Mouse (Mus musculus) heart, embryonic 13.5 days (tissue): ENCODE measurements around the gene H2-M1. TPM values are rescaled to one million over a fixed set of nuclear protein-coding genes. Genes with fewer than 3 reads are reported as not detected.

Experiments used
- ATAC-seq: fragments of 200-750 bp; cut with Nextera tagmentation; 2 replicates; pipeline ENCODE4 v1.8.0; 2017; ENCODE audit warnings: moderate TSS enrichment; ENCODE audit not compliant: insufficient number of reproducible peaks, low FRiP score, low TSS enrichment; ENCODE audit errors: extremely low read depth
- H3K27ac ChIP-seq: fragments of 300-500 bp; sonication (generic); replicated peaks from 2 replicates; pipeline ENCODE4 v1.5.1; 2015; ENCODE audit warnings: moderate library complexity, mild to moderate bottlenecking, inconsistent platforms
- H3K27me3 ChIP-seq: fragments of 300-500 bp; sonication (generic); replicated peaks from 2 replicates; pipeline ENCODE4 v1.6.1; 2015; ENCODE audit warnings: mild to moderate bottlenecking, inconsistent platforms
- H3K36me3 ChIP-seq: fragments of 300-500 bp; sonication (generic); 2 replicates; pipeline ENCODE4 v1.6.1; 2015; ENCODE audit warnings: mild to moderate bottlenecking, inconsistent platforms
- H3K4me1 ChIP-seq: fragments of 300-500 bp; sonication (generic); 2 replicates; pipeline ENCODE4 v1.6.1; 2015; ENCODE audit warnings: inconsistent platforms
- H3K4me2 ChIP-seq: fragments of 300-500 bp; sonication (generic); 2 replicates; pipeline ENCODE4 v1.6.1; 2015; ENCODE audit warnings: inconsistent platforms, mild to moderate bottlenecking, moderate library complexity
- H3K4me3 ChIP-seq: fragments of 300-500 bp; sonication (generic); 2 replicates; pipeline ENCODE4 v1.5.1; 2015; ENCODE audit warnings: moderate library complexity, mild to moderate bottlenecking, inconsistent platforms
- H3K9ac ChIP-seq: fragments of 300-500 bp; sonication (generic); 2 replicates; pipeline ENCODE4 v1.6.1; 2015; ENCODE audit warnings: inconsistent platforms, mild to moderate bottlenecking, moderate library complexity
- H3K9me3 ChIP-seq: fragments of 300-500 bp; sonication (generic); 2 replicates; pipeline ENCODE4 v1.6.1; 2016; ENCODE audit warnings: inconsistent platforms
- WGBS: fragments of 180-500 bp; shearing (Covaris S2); methylation state at CpG from one replicate; pipeline ENCODE4 v1.1.7; 2015; ENCODE audit warnings: mixed read lengths; 5-methylcytosine and 5-hydroxymethylcytosine counted together
- polyA plus RNA-seq: library from polyadenylated mRNA; unstranded; fragments of >200 nt; fragmentation: Nextera tagmentation; extraction: Ambion mirVana; gene quantifications from 2 replicates; pipeline ENCODE4 v1.2.1, GENCODE M21; 2015

Gene H2-M1
- polyA plus RNA-seq = not detected in 2 replicates

DNA sequence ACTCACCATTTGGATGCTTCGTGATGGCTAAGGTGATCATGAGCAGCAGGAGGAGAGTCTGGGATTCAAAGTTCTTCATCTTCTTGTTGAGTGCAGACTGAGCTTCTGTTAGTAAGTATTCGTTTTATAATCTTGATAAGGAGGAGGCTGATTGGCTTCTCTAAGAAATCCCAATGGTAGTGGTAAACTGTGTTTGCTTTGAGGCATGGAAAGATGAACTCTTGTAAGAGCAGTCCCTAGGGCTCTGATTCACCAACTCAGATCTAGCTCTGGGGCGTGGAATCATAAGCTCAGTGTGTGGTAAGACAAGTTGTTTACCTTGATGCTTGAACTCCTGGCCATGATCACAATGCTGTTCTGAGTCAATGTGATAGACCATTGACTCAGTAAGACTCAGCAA, at the start of gene H2-M1:
H2-M1 (minus strand) TSS at position 101 of the 400 bp plus-strand sequence.
- no peak within 1 kb of the TSS for H3K27ac ChIP-seq
- no peaks in the 10 kb centered on the region for H3K4me1 ChIP-seq
- no peak within 1 kb of the TSS for H3K4me3 ChIP-seq
- H3K27me3 ChIP-seq = no peaks in the 10 kb centered on the region
- no peak within 1 kb of the TSS for H3K9ac ChIP-seq
- no peaks in the 10 kb centered on the region for H3K9me3 ChIP-seq
- 65% methylated on average over 3 of the region's 3 CpGs for WGBS
- no peak for ATAC-seq
- no peaks in the 10 kb centered on the region for H3K36me3 ChIP-seq
- H3K4me2 ChIP-seq = no peak within 1 kb of the TSS

DNA sequence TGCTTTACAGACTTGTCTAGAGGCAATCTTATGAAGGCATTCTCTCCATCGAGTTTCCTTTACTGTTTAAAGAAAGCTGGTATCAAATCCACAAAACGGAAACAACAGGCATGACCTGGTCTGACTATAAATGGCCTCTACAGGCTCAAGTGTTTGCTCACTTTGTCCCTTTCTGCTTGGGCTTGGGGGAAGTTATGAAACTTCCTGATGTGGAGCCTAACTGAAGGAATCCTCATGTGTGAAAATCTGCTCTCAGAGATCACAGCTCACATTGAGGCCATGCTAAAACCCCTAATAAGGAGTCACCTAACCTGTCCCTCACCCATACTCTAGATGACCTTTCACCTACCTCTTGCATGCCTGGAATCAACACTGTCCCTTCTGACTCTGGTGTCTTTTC, 25.7 kb upstream of the H2-M1 start:
- Histone ChIP-seq H3K9me3 (no peaks in the 10 kb centered on the region), H3K27ac (no peak overlapping the region), H3K27me3 (no peaks in the 10 kb centered on the region), H3K4me3 (no peak overlapping the region), H3K9ac (no peak overlapping the region), H3K4me1 (no peaks in the 10 kb centered on the region), H3K4me2 (no peak overlapping the region), H3K36me3 (no peaks in the 10 kb centered on the region)
- 59% methylated on average over 2 of the region's 2 CpGs for WGBS
- no peak for ATAC-seq

DNA sequence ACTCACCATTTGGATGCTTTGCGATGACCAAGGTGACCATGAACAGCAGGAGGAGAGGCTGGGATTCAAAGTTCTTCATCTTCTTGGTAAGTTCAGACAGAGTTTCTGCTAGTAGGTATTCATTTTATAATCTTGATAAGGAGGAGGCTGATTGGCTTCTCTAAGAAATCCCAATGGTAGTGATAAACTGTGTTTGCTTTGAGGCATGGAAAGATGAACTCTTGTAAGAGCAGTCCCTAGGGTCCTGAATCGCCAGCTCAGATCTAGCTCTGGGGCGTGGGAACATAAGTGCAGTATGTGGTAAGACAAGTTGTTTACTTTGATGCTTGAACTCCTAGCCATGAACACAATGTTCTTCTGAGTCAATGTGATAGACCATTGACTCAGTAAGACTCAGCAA, 29.5 kb downstream of the H2-M1 start, which contains the start of gene H2-M9:
H2-M9 (minus strand) TSS at position 101 of the 400 bp plus-strand sequence.
- H3K9ac ChIP-seq = no peak within 1 kb of the TSS
- H3K27me3 ChIP-seq = no peaks in the 10 kb centered on the region
- WGBS = 67% methylated on average over 3 of the region's 3 CpGs
- H3K4me1 ChIP-seq = no peaks in the 10 kb centered on the region
- no peak within 1 kb of the TSS for H3K27ac ChIP-seq
- H3K4me3 ChIP-seq = no peak within 1 kb of the TSS
- no peak within 1 kb of the TSS for H3K4me2 ChIP-seq
- no peak for ATAC-seq
- H3K9me3 ChIP-seq = no peaks in the 10 kb centered on the region
- H3K36me3 ChIP-seq = no peaks in the 10 kb centered on the region

Other genes with a start within 250 kb of the H2-M1 start
- not detected in 2 replicates for gene H2-M10.4, start 209.9 kb downstream of the H2-M1 start, polyA plus RNA-seq
- gene H2-M11, start 125.1 kb downstream of the H2-M1 start, polyA plus RNA-seq = not detected in 2 replicates
- not detected in 2 replicates for gene H2-M9, start 29.6 kb downstream of the H2-M1 start, polyA plus RNA-seq
- gene H2-M10.5, start 100.7 kb upstream of the H2-M1 start, polyA plus RNA-seq = not detected in 2 replicates
- gene H2-M10.6, start 140.0 kb upstream of the H2-M1 start, polyA plus RNA-seq = not detected in 2 replicates
- 21.7 and 22.8 TPM in 2 replicates for gene Trim26, start 164.9 kb upstream of the H2-M1 start, polyA plus RNA-seq
- 0.23 TPM in 2 replicates for gene Trim15, start 195.0 kb upstream of the H2-M1 start, polyA plus RNA-seq
- gene Trim10, start 197.4 kb upstream of the H2-M1 start, polyA plus RNA-seq = 13.3 and 16.0 TPM in 2 replicates
- gene Trim40, start 217.9 kb upstream of the H2-M1 start, polyA plus RNA-seq = not detected in 2 replicates
- gene Trim31, start 225.9 kb upstream of the H2-M1 start, polyA plus RNA-seq = not detected in 2 replicates